Mouse (Mus musculus) bone marrow macrophage, adult 2 months (primary cell): ENCODE data around the gene Ralgapa1.

Experiments used
- CTCF ChIP-seq: IDR thresholded peaks from 2 replicates; pipeline ENCODE4 v1.5.1; 2012; ENCODE audit warnings: low read depth, mild to moderate bottlenecking, low read length, moderate library complexity
- POLR2A ChIP-seq: IDR thresholded peaks from 2 replicates; pipeline ENCODE4 v1.6.1; 2012; ENCODE audit warnings: mild to moderate bottlenecking, low read depth, low read length, borderline replicate concordance

DNA sequence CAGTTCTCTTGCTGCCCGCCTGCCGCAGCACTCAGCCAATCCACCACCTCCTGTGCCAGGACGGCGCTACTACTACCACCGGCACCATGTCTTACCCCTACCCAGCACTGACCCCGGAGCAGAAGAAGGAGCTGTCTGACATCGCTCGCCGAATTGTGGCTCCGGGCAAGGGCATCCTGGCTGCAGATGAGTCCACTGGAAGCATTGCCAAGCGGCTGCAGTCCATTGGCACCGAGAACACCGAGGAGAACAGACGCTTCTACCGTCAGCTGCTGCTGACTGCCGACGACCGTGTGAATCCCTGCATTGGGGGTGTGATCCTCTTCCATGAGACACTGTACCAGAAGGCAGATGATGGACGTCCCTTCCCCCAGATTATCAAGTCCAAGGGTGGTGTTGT lies 255.8 kb downstream of the Ralgapa1 start, which contains the start of gene Aldoart2:
- TF ChIP-seq CTCF (no peak), POLR2A (no peak)
